Mouse (Mus musculus): ENCODE results near the gene Arpc2.

Gene Arpc2

GRCm38 (mm10) chr1:74238136-74238535, 2.3 kb downstream of the Arpc2 start:
- in situ Hi-C loops (cut with MboI, MseI) = loop anchor here (25.0 kb wide), 1 partner anchor 974 kb away; the partner anchor contains the start of genes Glb1l, Stk16 and Tuba4a

- in situ Hi-C loops (cut with MboI, MseI) = loop anchor here (25.0 kb wide), 1 partner anchor 973 kb away; the partner anchor contains the start of genes Glb1l, Stk16 and Tuba4a
Measured at GRCm38 (mm10) chr1:74239162-74239561, 3.3 kb downstream of the Arpc2 start.

GRCm38 (mm10) chr1:74239618-74240017, 3.7 kb downstream of the Arpc2 start:
- in situ Hi-C loops (cut with MboI, MseI) = loop anchor here (25.0 kb wide), 1 partner anchor 973 kb away; the partner anchor contains the start of genes Glb1l, Stk16 and Tuba4a

- in situ Hi-C loops (cut with MboI, MseI) = loop anchor here (25.0 kb wide), 1 partner anchor 972 kb away; the partner anchor contains the start of genes Glb1l, Stk16 and Tuba4a
Measured at GRCm38 (mm10) chr1:74240311-74240710, 4.4 kb downstream of the Arpc2 start.

GRCm38 (mm10) chr1:74240832-74241231, 4.9 kb downstream of the Arpc2 start:
- in situ Hi-C loops (cut with MboI, MseI) = loop anchor here (25.0 kb wide), 1 partner anchor 971 kb away; the partner anchor contains the start of genes Glb1l, Stk16 and Tuba4a

GRCm38 (mm10) chr1:74245525-74245924, 9.6 kb downstream of the Arpc2 start:
- in situ Hi-C loops (cut with MboI, MseI) = loop anchor here (25.0 kb wide), 1 partner anchor 967 kb away; the partner anchor contains the start of genes Glb1l, Stk16 and Tuba4a

- in situ Hi-C loops (cut with MboI, MseI) = loop anchor here (25.0 kb wide), 1 partner anchor 964 kb away; the partner anchor contains the start of genes Glb1l, Stk16 and Tuba4a
Measured at GRCm38 (mm10) chr1:74248799-74249198, 12.9 kb downstream of the Arpc2 start.

GRCm38 (mm10) chr1:74249331-74249980, 13.6 kb downstream of the Arpc2 start:
- in situ Hi-C loops (cut with MboI, MseI) = loop anchor here (25.0 kb wide), 1 partner anchor 963 kb away; the partner anchor contains the start of genes Glb1l, Stk16 and Tuba4a

GRCm38 (mm10) chr1:74250096-74250495, 14.2 kb downstream of the Arpc2 start:
- in situ Hi-C loops (cut with MboI, MseI) = no loop called here

GRCm38 (mm10) chr1:74255704-74256345, 19.9 kb downstream of the Arpc2 start:
- in situ Hi-C loops (cut with MboI, MseI) = no loop called here

GRCm38 (mm10) chr1:74256782-74257181, 20.9 kb downstream of the Arpc2 start:
- in situ Hi-C loops (cut with MboI, MseI) = no loop called here

GRCm38 (mm10) chr1:74262510-74262909, 26.6 kb downstream of the Arpc2 start:
- in situ Hi-C loops (cut with MboI, MseI) = loop anchor here (10.0 kb wide), 1 partner anchor 312 kb away; no protein-coding TSS in a partner anchor

GRCm38 (mm10) chr1:74268750-74269149, 32.9 kb downstream of the Arpc2 start:
- in situ Hi-C loops (cut with MboI, MseI) = loop anchor here (10.0 kb wide), 1 partner anchor 306 kb away; no protein-coding TSS in a partner anchor

GRCm38 (mm10) chr1:74271659-74272058, 35.8 kb downstream of the Arpc2 start:
- in situ Hi-C loops (cut with MboI, MseI) = no loop called here

- in situ Hi-C loops (cut with MboI, MseI) = no loop called here
Measured at GRCm38 (mm10) chr1:74275015-74275414, 39.1 kb downstream of the Arpc2 start.

- in situ Hi-C loops (cut with MboI, MseI) = no loop called here
Measured at GRCm38 (mm10) chr1:74277041-74277440, 41.2 kb downstream of the Arpc2 start.

GRCm38 (mm10) chr1:74277883-74278537, 42.1 kb downstream of the Arpc2 start:
- in situ Hi-C loops (cut with MboI, MseI) = no loop called here

- in situ Hi-C loops (cut with MboI, MseI) = no loop called here
Measured at GRCm38 (mm10) chr1:74278538-74278937, 42.7 kb downstream of the Arpc2 start, which contains the start of gene Gpbar1. Gene Gpbar1, plus strand, starts transcription at chr1:74278550.

GRCm38 (mm10) chr1:74278988-74279387, 43.1 kb downstream of the Arpc2 start:
- in situ Hi-C loops (cut with MboI, MseI) = no loop called here

GRCm38 (mm10) chr1:74280591-74281325, 44.9 kb downstream of the Arpc2 start:
- in situ Hi-C loops (cut with MboI, MseI) = loop anchor here (5.0 kb wide), 1 partner anchor 1037 kb away; the partner anchor contains the start of gene Dnpep

GRCm38 (mm10) chr1:74281372-74281771, 45.5 kb downstream of the Arpc2 start:
- in situ Hi-C loops (cut with MboI, MseI) = loop anchor here (5.0 kb wide), 1 partner anchor 1036 kb away; the partner anchor contains the start of gene Dnpep

Data from T-helper 2 cell (primary cell).